Mouse (Mus musculus): Measurements from ENCODE around the gene Dmgdh. TPM values are rescaled to one million over a fixed set of nuclear protein-coding genes. Genes with fewer than 3 reads are reported as not detected.

Gene Dmgdh
- polyA plus RNA-seq, 1 experiment from 2014 or later = not detected

DNA sequence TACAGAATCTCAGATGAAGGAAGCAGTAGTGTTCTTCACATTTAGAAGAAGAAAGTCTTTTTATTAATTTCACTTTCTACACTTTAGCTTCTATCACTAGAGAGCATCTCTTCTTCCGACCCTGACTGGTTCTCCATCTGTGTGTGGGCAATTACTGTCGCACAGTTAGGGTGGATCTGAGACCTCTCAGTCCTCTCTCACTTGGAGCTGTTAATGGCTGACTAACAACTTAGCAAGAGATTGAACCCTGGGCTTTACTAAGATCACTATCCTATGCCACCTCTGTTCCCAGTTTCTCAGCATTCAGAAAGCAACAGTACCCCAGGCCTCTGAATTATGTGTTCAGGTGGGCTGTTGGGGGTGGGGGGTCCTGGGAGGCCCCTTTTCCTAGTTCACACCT lies 937 bp upstream of the Dmgdh start:
- no peak for DNase-seq (ENCODE audit: low spot score)
- Histone ChIP-seq H3K4me3 (ENCODE audit: low read depth, low read length) (no peak overlapping the region), H3K27ac (ENCODE audit: low read length) (no peak overlapping the region), H3K27me3 (replicated peaks; ENCODE audit: insufficient read depth, low read length) (0 out of 2 replicates have a peak, but pooled peaks cover 4% of the 10 kb centered on the region), H3K4me1 (ENCODE audit: insufficient read depth, low read depth, low read length) (no peaks in the 10 kb centered on the region), H3K36me3 (ENCODE audit: insufficient read depth, low read length) (no peaks in the 10 kb centered on the region), H3K9me3 (ENCODE audit: low read length) (no peaks in the 10 kb centered on the region), H3K9ac (replicated peaks; ENCODE audit: low read depth) (no peak overlapping the region), H3K4me2 (replicated peaks; ENCODE audit: low read depth, low read length) (no peak overlapping the region)
- TF ChIP-seq EP300 (IDR thresholded peaks at IDR 0.05) = no peak
- no peak for TF ChIP-seq CTCF (IDR thresholded peaks at IDR 0.05)
- 69% methylated on average over 2 of the region's 2 CpGs for WGBS
- ATAC-seq = no peak

DNA sequence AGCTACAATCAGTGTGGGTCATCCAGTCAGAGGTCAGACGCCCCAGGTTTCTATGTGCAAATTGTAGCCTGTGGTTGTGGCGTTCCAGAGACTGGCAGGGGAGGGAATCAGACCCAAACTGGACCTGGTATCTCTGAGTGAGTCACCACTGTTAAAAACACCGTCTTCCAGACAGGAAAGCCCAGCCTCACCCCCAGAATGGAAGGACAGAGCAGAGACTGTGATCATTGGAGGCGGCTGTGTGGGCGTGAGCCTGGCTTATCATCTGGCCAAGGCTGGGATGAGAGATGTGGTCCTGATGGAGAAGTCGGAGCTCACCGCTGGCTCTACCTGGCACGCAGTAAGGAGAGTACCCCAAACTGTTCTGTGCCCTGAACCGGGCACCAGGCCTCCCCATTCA lies 2.6 kb downstream of the Dmgdh start:
- Histone ChIP-seq H3K27ac (ENCODE audit: low read length) (no peak overlapping the region), H3K36me3 (ENCODE audit: insufficient read depth, low read length) (no peaks in the 10 kb centered on the region), H3K4me2 (replicated peaks; ENCODE audit: low read depth, low read length) (no peak overlapping the region), H3K4me3 (ENCODE audit: low read depth, low read length) (no peak overlapping the region), H3K27me3 (replicated peaks; ENCODE audit: insufficient read depth, low read length) (0 out of 2 replicates have a peak, but pooled peaks cover 4% of the 10 kb centered on the region), H3K9ac (replicated peaks; ENCODE audit: low read depth) (no peak overlapping the region), H3K9me3 (ENCODE audit: low read length) (no peaks in the 10 kb centered on the region), H3K4me1 (ENCODE audit: insufficient read depth, low read depth, low read length) (no peaks in the 10 kb centered on the region)
- TF ChIP-seq EP300 (IDR thresholded peaks at IDR 0.05) (no peak), CTCF (IDR thresholded peaks at IDR 0.05) (no peak)
- no peak for DNase-seq (ENCODE audit: low spot score)
- no peak for ATAC-seq
- WGBS = 64% methylated on average over 9 of the region's 9 CpGs

DNA sequence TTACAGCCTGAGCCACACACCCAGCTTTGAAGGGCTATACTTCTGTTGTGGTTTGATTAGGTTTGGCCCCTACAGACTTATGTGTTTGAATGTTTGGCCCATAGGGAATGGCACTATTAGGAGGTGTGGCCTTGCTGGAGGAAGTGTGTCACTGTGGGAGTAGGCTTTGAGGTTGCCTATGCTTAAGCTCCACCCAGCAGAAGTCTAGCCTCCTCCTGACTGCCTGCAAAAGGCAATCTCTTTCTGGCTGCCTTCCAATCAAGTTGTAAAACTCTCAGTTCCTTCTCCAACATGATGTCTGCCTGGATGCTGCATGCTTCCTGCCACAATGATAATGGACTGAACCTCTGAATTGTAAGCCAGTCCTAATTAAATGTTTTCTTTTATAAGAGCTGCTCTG lies 9.1 kb downstream of the Dmgdh start:
- no peak overlapping the region for H3K27ac ChIP-seq (ENCODE audit: low read length)
- no peaks in the 10 kb centered on the region for H3K27me3 ChIP-seq (replicated peaks; ENCODE audit: insufficient read depth, low read length)
- DNase-seq (ENCODE audit: low spot score) (no peak), ATAC-seq (no peak)
- no peak overlapping the region for H3K4me2 ChIP-seq (replicated peaks; ENCODE audit: low read depth, low read length)
- H3K36me3 ChIP-seq (ENCODE audit: insufficient read depth, low read length) = no peaks in the 10 kb centered on the region
- H3K4me1 ChIP-seq (ENCODE audit: insufficient read depth, low read depth, low read length) = no peaks in the 10 kb centered on the region
- no peaks in the 10 kb centered on the region for H3K9me3 ChIP-seq (ENCODE audit: low read length)
- no peak overlapping the region for H3K9ac ChIP-seq (replicated peaks; ENCODE audit: low read depth)
- TF ChIP-seq EP300 (IDR thresholded peaks at IDR 0.05) = no peak
- TF ChIP-seq CTCF (IDR thresholded peaks at IDR 0.05) = no peak
- no peak overlapping the region for H3K4me3 ChIP-seq (ENCODE audit: low read depth, low read length)

DNA sequence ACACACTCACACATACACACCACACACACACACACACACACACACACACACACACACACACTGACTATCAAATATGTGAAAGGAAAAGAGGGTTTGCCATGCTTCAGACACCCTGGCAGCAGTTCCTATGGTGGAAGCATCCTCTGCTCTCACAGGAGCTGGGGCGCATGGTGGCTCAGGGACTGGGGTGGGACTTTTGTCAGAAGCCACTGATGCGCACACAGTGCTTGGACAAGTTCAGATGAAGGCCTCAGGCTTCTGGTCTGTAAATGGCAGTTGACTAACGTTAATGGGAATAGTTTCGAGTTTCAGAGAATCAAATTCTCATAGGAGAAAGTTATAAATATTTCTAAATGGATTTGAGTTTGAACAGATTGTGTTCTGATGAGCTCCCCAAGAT lies 11.0 kb downstream of the Dmgdh start:
- WGBS = 83% methylated on average over 4 of the region's 4 CpGs
- Histone ChIP-seq H3K4me1 (ENCODE audit: insufficient read depth, low read depth, low read length) (no peaks in the 10 kb centered on the region), H3K27ac (ENCODE audit: low read length) (no peak overlapping the region), H3K9ac (replicated peaks; ENCODE audit: low read depth) (no peak overlapping the region), H3K36me3 (ENCODE audit: insufficient read depth, low read length) (no peaks in the 10 kb centered on the region), H3K27me3 (replicated peaks; ENCODE audit: insufficient read depth, low read length) (no peaks in the 10 kb centered on the region), H3K4me3 (ENCODE audit: low read depth, low read length) (no peak overlapping the region), H3K9me3 (ENCODE audit: low read length) (no peaks in the 10 kb centered on the region), H3K4me2 (replicated peaks; ENCODE audit: low read depth, low read length) (no peak overlapping the region)
- no peak for TF ChIP-seq EP300 (IDR thresholded peaks at IDR 0.05)
- no peak for TF ChIP-seq CTCF (IDR thresholded peaks at IDR 0.05)
- ATAC-seq = no peak
- DNase-seq (ENCODE audit: low spot score) = no peak

DNA sequence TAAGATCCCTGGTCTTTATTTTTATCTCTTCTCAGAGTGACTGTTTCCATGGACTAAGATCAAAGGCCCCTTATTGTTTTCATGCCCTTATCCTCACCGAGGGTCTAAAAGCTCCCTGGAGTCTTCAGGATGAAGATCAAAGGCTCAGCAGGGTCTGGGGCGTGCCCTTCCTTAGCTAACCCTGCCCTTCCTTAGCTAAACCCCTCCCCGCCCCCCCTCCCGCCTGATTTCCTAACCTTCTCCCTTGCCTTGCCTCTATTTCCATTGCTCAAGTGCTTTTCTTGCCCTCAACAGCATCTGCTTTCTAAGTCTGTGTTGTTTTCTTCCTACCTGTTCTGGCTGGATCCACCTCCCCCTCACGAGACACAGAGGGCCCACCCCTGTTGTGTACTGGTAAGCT lies 13.1 kb downstream of the Dmgdh start:
- H3K27me3 ChIP-seq (replicated peaks; ENCODE audit: insufficient read depth, low read length) = no peaks in the 10 kb centered on the region
- DNase-seq (ENCODE audit: low spot score) (no peak), ATAC-seq (no peak)
- no peaks in the 10 kb centered on the region for H3K4me1 ChIP-seq (ENCODE audit: insufficient read depth, low read depth, low read length)
- H3K9me3 ChIP-seq (ENCODE audit: low read length) = no peaks in the 10 kb centered on the region
- no peak overlapping the region for H3K27ac ChIP-seq (ENCODE audit: low read length)
- H3K9ac ChIP-seq (replicated peaks; ENCODE audit: low read depth) = no peak overlapping the region
- H3K36me3 ChIP-seq (ENCODE audit: insufficient read depth, low read length) = no peaks in the 10 kb centered on the region
- H3K4me3 ChIP-seq (ENCODE audit: low read depth, low read length) = no peak overlapping the region
- WGBS = 24% methylated on average over 5 of the region's 5 CpGs
- no peak for TF ChIP-seq CTCF (IDR thresholded peaks at IDR 0.05)
- no peak for TF ChIP-seq EP300 (IDR thresholded peaks at IDR 0.05)
- H3K4me2 ChIP-seq (replicated peaks; ENCODE audit: low read depth, low read length) = no peak overlapping the region

DNA sequence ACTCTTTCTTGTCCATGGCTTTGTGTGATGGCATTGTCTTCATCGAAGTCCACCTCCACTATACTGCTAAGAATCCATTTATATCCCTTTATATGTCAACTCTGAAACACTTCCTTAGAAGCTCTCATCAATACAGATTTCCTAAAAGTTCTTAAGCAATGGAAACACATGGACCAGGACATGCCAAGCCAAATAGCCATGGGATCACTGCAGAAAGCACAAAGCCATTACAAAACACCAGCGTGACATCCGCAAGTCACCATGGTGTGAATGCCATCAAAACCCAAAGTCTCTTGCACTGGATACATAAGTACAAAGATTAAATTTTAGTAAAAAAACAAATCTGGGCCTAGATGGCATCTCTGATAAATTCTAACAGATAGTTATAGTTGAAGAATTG lies 15.3 kb downstream of the Dmgdh start:
- DNase-seq (ENCODE audit: low spot score) (no peak), ATAC-seq (no peak)
- H3K4me2 ChIP-seq (replicated peaks; ENCODE audit: low read depth, low read length) = no peak overlapping the region
- no peak overlapping the region for H3K4me3 ChIP-seq (ENCODE audit: low read depth, low read length)
- H3K27me3 ChIP-seq (replicated peaks; ENCODE audit: insufficient read depth, low read length) = no peaks in the 10 kb centered on the region
- no peak overlapping the region for H3K9ac ChIP-seq (replicated peaks; ENCODE audit: low read depth)
- H3K36me3 ChIP-seq (ENCODE audit: insufficient read depth, low read length) = no peaks in the 10 kb centered on the region
- TF ChIP-seq CTCF (IDR thresholded peaks at IDR 0.05) (no peak), EP300 (IDR thresholded peaks at IDR 0.05) (no peak)
- WGBS = 98% methylated on average over 3 of the region's 3 CpGs
- no peak overlapping the region for H3K27ac ChIP-seq (ENCODE audit: low read length)
- no peaks in the 10 kb centered on the region for H3K9me3 ChIP-seq (ENCODE audit: low read length)
- H3K4me1 ChIP-seq (ENCODE audit: insufficient read depth, low read depth, low read length) = no peaks in the 10 kb centered on the region

DNA sequence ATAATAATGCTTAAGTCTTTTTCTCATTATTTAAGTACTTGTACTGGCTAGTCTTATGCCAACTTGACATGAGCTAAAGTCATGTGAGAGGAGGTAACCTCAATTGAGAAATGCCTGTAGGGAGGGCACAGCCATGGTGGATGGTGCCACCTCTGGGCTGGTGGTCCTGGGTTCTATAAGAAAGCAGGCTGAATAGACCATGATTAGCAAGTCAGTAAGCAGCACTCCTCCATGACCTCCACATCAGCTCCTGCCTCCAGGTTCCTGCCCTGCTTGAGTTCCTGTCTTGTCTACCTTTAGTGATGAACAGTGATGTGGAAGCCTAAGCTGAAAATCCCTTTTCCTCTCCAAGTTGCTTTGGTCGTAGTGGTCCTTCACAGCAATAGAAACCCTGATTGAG lies 16.6 kb downstream of the Dmgdh start:
- Histone ChIP-seq H3K36me3 (ENCODE audit: insufficient read depth, low read length) (no peaks in the 10 kb centered on the region), H3K9me3 (ENCODE audit: low read length) (no peaks in the 10 kb centered on the region), H3K4me1 (ENCODE audit: insufficient read depth, low read depth, low read length) (no peaks in the 10 kb centered on the region), H3K4me2 (replicated peaks; ENCODE audit: low read depth, low read length) (no peak overlapping the region), H3K27ac (ENCODE audit: low read length) (no peak overlapping the region), H3K9ac (replicated peaks; ENCODE audit: low read depth) (no peak overlapping the region), H3K4me3 (ENCODE audit: low read depth, low read length) (no peak overlapping the region), H3K27me3 (replicated peaks; ENCODE audit: insufficient read depth, low read length) (no peaks in the 10 kb centered on the region)
- no peak for DNase-seq (ENCODE audit: low spot score)
- WGBS = 86% methylated on average over 1 of the region's 1 CpGs
- no peak for TF ChIP-seq CTCF (IDR thresholded peaks at IDR 0.05)
- no peak for TF ChIP-seq EP300 (IDR thresholded peaks at IDR 0.05)
- no peak for ATAC-seq

All from lung, postnatal 0 days (tissue).